Mouse (Mus musculus) adrenal gland, postnatal 10 days (tissue): ENCODE data around the gene Cckbr. TPM values are rescaled to one million over a fixed set of nuclear protein-coding genes. Genes with fewer than 3 reads are reported as not detected.

Experiments
- DNase-seq: peaks from one replicate; pipeline ENCODE4 v3.0.0; 2021; ENCODE audit warnings: mixed read lengths
- long read RNA-seq, 2 experiments: library from polyadenylated mRNA; stranded (forward); transcript quantifications; one replicate each; pipeline ENCODE4 v2.0.0; 2021
- total RNA-seq, 2 experiments: library from RNA; stranded (reverse); gene quantifications; 2 replicates each; pipeline ENCODE4 v1.2.3; 2021

Gene Cckbr
- total RNA-seq, result under 1 TPM in 1 of 2 experiments, not detected in 1; 0.12 TPM
- long read RNA-seq, experiment 1, result 0 reads
- long read RNA-seq, experiment 2, partial matches to known transcripts, result 0 of 1 reads
- long read RNA-seq, experiment 2, other reads (novel, unspliced or antisense), result 1 of 1 reads

DNA sequence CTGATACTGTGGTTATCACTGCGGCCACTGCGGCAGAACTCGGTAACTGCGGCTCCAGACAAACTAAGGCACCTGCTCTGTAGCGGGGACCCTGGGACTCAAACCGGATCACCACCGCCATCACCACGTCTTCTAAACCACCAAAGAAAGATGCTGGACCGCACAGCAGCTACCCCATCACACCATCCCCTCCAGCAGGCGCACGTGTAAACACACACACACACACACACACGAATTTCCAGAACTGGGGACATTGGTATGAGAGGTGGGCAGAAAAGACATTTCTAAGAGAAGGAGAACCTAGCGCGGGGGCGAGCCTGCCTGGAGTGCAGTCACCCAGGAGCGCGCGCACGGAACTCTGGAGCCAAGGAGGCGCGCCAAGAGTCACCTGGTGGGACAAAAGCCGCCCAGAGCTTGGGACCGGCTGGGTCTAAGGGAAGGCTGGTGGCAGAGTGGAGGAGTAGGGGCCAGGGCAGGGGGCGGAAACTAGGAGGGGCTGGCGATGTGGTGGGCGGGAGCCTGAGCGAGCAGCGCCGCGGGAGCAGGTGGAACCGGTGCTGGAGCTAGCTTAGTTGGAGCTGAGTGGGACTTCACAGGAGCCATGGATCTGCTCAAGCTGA is at the start of gene Cckbr:
Gene Cckbr (plus strand): TSS at position 308 of the 620 bp plus-strand sequence.
- DNase-seq, result no peak

DNA sequence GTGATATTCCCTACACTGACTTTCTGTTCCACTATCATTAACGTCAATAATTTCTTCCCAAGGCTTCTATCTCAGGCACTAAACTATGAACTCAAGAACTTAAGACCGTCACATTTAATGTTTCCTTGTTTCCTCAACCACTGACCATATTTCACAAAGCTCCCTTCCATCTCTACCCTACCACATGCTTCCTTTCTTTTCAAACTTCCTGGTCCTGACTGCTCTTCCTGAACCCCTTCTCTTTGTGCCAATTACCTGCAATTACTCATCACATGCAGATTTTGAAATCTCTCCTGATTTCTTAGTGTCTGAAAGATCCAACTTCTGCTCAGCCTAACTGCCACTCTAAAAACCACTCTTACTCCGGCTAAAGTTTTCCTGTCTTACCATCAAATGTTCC is 45.2 kb upstream of the Cckbr start:
- DNase-seq, result no peak

DNA sequence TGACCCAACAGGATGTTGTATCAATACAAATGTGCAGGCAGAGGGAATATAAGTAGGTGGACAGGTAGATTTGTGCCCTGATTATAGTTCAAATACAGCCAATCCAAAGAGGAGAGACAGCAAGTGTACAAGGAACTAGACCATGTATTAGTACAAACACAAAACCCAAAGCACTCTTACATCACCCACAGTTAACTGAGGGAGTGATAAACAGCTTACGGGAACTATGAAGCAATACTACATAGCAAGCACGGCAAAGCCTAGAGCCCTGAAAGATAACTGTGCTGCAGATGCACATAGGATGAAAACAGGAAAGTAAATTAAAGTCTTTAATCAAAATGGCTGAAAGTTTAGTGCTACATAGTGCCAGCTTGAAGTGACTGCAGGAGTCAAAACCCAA is 37.8 kb upstream of the Cckbr start:
- no peak for DNase-seq

DNA sequence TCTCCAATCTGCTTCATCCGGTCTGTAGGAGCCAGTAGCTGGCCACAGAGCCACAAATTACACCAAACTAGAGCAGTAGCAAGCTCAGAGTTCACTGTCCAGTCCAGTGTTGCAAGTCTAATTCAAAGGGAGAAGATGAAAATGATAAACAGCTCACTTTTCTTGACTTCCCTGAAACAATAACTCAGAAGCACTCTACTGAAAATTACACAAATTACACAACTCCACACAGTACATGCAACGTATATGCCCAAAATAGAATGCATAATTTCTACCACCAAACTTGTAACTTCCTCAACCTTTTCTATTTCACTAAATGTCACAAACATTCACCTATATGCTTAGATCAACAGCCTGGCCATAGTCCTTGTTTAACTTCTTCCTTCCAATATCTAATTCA is 35.3 kb upstream of the Cckbr start:
- DNase-seq, result no peak

DNA sequence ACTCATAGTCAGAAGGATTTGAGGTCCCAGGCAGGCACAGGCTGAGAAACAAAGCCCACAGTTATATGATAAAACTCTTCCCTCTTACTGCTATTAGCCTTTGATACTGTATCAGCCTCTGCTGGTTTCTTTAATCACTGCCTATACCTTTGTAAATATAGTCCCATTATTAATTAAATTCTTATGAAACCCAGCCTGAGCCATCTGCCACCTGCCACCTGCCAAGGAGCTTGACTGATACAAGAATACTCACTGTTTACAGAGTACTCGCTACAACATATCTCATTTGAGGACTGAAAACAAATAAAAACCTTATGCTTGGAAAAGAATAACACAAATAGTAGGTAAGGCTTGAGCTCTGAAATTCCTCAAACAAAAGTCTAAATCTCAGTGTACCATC is 30.9 kb upstream of the Cckbr start:
- DNase-seq, result no peak

DNA sequence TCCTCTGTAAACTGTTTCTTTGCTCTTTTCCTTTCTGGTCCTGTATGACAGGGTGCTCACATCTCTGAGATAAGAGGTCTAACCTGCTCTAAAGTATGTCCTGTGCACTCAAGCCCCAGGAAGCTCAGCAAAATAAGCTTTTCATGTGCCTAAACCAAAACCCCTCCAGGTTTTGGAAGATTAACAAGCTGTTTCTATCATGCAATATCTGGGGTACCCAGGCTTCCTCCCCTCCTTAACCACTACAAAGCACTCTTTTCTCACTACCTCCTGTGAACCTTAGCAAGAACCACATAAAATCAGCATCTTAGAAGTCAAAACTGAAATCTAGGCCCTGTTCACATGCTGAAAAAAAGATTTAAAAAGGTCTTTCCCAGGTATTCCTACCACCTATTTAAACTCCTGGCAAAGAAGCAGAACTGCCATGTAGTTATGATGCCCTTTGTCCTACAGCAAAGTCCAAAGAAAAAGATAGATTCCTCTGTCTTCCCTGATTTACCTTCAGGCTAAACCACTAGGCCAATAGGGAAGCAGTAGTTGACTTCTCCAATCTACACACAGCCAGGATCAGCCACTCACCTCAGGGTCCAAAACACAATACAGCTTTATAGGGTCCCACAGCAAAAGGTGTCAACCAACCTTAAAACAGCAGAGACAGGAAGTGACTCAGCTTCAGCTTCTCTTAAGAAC is 30.3 kb upstream of the Cckbr start:
- DNase-seq, result no peak

DNA sequence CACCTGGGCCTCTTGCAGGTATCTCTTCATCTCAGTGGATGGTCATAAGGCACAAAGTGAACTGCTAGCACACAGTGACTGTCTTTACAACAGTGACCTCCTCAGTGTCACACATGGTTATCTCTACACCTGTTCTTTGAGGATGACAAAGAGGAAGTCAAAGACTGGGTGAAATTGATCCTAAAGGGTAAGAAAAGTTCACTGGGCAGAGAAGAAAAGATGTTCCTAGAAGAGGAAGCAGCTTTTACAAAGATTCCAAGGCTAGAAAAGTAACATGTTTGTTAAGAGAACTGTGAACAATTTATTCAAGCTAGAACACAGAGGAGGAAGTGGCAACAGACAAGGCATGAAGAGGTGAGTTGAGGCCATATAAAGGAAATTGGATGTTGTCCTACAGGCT is 29.4 kb upstream of the Cckbr start:
- no peak for DNase-seq

DNA sequence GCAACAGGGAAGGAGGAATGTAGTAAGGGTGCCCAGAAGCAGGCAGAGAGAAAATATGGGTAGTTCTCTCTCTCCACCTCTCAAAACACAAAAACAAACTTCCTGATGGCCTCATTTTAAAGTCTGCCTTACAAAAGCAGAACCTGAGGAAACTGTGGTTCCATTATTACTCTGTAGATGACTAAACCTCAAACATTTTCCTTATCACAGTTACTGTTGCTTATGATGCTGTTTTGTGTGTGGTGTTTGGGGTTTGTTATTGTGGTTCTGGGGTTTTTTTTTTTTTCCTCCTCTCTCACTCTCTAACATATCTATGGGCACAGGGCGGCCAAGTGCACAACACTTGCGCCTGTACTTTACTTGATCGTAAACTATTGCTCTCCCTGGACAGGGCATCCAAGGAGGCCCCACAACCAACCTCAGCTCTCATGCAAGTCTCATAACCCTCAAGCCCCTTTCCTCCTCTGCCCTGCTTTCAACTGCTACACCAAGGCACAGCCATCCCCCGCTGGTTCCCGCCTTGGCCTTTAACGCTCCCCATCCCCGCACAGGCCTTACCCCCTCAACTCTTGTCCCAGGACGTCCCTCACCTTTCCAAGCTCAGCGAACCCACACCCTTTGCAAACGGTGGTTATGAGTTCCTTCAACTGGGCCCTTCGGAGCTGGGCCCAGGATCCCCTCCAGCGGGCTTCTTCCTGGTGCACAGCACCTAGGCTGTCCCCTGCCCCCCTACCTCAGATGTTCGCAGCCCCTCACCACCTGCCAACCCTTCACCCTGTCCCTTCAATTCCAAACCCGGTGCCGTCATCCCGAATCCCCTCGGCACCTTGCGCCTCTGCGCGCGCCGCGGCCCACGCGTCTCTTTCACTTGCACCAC is 26.2 kb upstream of the Cckbr start:
- DNase-seq, result no peak

DNA sequence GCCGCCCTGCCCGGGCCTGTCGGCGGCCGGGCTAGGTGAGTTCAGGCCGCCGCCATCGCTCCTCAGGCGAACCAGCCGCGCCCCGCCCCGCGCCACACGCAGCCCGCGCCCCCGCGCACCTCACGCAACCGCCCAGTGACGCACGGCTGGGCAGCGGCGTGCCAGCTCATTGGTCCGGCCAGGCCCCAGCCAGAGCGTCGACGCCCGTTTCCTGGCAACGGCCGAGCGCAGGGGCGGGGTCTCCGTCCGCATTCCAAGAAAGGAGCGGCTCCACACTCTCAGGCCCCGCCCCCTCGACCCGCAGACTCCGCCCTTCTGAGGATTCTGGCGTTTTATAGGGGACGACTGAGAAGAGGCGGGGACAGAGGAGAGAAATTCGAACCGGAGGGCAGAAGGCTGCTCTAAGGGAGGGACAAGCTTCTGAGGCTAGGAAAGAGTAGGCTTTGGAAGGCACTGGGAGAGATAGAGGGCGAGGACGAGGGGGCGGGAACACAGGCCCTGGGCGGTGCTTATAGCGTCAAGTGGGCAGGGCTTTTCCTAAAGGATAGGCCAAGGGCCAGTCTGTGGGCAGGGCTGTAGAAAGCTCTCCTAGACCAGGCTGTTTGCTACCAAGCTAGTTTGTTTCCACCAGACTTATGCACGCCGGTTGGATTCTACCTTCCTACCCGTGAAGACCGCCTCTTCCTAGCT is 25.5 kb upstream of the Cckbr start, which contains the start of gene Fam160a2:
Gene Fam160a2 (minus strand): TSS at position 120 of the 690 bp plus-strand sequence.
- DNase-seq, result peak; percentile 100

DNA sequence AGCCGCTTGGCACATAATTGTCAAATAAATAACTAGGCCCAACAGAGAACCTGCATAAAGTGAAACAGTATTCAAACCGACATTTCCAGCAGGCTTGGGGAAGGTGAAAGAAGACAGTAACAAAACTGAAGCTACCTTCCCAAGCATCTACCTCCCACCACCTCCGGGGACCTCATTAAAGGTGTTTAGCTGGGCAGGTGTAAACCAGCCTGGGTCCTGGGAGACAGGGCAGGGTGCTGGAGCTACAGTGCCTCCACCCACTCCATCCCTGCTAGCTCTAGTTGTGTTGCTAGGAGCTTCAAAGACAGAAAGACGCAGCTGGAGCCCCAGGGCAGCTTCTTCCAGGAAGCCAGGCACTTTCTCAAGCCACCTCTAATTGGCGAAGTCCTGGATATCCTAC is 21.3 kb upstream of the Cckbr start, which contains the start of gene Cnga4:
Gene Cnga4 (plus strand): TSS at position 301 of the 400 bp plus-strand sequence.
- DNase-seq, result no peak

DNA sequence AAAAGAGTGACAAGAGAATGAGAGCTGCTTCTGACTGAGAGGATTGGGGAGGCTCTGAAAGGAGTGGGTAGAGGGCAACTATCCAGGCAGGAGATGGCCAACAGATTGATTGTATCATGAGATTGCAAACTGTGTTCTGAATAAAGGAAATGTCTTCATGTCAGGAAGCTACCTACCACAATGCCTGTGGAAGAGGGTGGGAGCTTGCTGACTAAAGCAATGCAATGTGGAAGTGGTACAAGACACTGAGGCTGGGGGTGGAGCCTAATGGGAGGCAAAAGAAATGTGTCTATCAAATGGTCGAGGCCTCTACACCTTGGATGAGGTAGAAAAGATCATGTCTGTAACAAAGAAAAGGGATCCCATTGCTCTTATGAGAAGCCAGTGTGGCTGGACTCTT is 19.2 kb upstream of the Cckbr start:
- no peak for DNase-seq

DNA sequence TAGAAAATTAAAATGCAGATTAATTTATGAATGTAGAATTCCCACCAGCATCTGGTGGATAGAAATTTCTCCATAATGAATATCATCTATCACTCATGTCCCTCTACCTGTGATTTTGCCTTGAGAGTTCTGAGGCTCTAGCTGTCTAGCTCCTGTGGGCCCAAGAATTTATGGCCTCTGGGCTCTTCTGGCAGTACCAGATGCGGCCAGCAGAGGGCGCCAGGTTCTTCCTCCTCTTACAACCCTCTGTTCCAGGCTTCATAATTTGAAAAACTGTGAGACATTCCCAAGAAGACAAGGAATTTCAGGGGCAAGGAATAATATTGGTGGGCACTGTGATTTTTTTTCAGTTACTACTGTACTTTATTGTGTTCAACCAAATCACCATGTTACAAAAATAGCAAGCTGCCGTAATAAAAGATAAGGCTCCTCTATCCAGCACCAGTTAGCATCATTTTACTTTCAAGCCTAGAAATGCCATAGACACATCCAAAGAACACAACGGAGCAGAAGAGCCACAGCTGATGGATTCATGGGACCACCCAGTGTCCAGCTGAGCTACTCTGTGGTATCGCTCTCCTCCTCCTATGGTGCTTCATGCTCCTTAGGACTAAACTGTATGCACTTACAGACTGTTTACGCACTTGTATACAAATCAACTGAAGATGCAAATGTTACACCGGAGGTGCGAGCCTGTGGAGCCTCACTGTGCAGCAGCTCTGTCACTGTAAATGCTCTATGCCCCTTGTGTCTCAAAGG is 13.5 kb upstream of the Cckbr start:
- peak; percentile 87 for DNase-seq

DNA sequence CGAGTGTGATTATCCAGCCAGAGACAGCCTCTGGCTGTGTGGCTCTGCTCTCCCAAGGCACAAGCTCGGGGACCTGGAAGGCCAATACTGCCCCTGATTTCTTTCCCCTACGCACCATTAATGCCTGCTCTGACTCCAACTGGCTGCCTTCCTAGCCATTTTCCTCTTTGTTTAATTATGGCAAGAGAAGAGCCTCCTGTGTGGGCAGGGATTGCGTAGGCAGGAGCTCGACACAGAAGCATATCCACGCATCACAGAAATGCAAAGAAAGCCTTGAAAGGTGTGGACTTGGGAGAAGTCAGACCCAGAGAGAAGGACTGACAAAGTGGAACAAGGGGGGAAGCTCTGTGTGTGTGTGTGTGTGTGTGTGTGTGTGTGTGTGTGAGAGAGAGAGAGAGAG is 11.1 kb upstream of the Cckbr start:
- DNase-seq, result no peak

DNA sequence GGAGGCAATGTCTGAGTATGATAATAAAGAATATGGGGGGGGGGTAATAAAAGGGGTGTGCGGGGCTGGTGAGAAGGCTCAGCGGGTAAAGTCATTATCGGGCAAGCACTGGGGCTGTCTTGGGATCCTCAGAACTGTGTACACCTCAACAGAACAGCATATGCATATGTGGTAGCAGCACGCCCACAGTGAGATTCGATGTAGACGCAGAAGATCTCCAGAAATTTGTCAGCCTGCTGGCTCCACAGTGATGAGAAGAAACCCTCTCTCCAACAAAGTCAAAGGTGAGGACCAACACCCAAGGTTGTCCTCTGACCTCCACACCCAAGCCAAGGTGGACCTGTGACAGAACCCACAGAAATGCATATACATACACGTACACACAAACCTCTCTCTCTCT is 9.0 kb upstream of the Cckbr start:
- DNase-seq, result no peak

DNA sequence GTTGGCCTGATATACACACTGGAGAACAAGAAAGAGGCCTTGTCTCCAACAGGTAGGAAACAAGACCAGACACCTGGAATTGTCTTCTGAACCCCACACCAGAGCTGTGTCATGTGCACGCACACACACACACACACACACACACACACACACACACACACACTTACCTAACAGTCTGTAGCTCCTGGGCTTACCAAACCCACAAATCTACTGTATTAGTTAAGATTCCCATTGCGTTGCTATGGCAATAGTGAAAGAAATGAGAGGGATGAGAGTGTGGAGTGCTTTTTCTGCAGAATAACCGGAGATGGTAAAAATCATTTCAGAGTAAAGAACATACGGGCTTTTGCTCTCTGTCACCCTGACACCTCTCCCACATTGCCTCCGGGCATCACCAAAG is 7.4 kb upstream of the Cckbr start:
- DNase-seq, result no peak

DNA sequence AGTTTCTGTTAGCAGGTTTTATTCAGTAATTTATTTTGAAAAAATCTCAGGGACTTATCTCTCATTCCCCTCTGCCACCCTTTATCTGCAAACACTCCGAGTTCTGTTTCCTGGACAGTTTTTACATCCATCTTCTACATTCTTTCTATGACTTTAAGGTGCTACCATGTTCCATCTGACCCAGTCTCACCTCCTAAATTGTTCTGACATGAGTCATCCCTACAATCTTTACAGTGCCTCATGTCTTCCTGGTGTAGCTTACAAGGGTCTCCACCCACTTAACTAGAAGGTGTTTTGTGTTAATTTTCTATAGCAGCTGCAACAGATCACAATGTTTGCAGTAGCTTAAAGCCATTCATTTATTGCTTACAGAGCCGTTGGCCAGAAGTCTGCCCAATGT is 4.6 kb upstream of the Cckbr start:
- DNase-seq, result no peak

DNA sequence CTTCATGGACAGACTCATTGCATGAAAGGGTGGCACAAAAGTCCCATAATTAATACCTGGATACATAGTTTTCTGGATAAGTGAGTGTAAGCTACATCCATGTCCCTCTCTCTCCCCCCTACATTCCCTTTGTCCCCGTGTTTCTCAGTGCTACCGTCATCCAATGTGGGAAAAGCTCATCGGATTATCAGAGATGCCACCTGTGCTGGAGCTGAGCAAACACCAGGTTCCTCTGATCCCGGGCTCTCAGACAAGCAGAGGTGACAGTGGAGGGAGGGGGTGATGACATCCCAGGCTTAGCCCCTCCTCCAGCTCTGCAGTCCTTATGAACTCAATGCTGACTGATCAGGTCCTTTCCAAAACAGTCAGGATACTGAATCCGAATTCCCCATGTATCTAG is 1.2 kb upstream of the Cckbr start:
- no peak for DNase-seq

DNA sequence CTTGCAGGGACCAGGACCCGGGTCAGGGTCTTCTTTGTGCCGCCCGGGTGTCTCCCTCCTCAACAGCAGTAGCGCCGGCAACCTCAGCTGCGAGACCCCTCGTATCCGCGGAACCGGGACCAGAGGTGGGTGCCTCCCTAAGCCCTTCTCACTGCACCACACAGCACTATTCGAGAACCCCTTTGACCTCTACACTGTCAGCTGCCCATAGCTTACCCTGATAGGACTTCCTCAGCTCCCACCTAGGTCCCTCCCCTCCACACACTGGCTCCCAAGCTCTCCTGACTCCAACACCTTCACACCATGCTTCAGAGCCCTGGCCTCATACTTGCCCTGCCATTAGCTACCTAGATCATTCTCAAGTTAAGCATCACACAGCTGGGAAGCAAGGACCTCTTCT is 520 bp downstream of the Cckbr start:
- DNase-seq, result no peak

DNA sequence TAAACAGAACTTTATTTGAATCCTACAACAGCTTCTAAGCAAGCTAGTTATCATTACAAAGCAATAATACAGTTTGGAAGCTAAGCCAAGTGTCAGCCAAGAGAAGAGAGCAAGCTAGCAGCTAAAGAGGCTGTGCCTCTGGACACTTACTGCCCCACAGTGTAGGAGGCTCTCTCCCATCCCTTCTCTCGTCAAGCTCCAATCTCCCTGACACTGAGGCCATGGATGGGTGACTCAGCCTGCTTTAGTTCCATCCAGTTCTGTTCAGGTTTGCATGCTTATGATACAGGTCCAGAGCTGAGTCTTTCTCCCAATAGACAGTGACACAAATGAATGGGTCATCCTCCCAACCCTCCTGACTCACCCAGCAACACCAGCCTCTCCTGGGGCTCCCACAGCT is 6.5 kb downstream of the Cckbr start:
- no peak for DNase-seq

DNA sequence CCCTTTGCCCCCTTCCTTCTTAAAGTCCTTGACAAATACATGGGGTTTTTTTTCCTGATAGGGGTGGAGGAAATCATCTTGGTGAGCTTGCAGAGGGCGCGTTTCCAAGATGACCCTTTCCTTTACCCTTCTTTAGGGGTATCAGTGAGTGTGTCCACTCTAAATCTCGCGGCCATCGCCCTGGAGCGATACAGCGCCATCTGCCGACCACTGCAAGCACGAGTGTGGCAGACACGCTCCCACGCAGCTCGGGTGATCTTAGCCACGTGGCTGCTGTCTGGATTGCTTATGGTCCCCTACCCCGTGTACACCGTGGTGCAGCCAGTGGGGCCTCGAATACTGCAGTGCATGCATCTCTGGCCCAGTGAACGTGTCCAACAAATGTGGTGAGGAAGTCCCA is 8.3 kb downstream of the Cckbr start:
- no peak for DNase-seq

DNA sequence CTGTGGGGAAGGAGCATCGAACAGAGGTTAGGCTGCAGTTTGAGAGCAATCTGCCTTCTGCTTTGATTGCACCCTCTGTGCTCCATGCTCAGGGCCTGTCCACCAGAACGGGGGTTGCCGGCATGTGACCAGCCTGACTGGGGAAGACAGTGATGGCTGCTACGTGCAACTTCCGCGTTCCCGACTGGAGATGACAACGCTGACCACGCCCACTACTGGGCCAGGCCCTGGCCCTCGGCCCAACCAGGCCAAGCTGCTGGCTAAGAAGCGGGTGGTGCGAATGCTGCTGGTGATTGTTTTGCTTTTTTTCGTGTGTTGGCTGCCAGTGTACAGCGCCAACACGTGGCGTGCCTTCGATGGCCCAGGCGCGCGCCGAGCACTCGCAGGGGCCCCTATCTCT is 9.3 kb downstream of the Cckbr start:
- no peak for DNase-seq
